Mouse (Mus musculus) fibroblast of lung, adult 2 months (primary cell): ENCODE measurements at regions not wholly inside any gene's neighbourhood (a gene's known extent, or its start where the extent isn't known, plus 50 kb on each side); places are given as distances from the start of the nearest gene placed in this dataset.

ENCODE experiments used
- DNase-seq: peaks from one replicate; pipeline ENCODE4 v3.0.0-alpha.2; 2011; ENCODE audit warnings: low read depth

DNA sequence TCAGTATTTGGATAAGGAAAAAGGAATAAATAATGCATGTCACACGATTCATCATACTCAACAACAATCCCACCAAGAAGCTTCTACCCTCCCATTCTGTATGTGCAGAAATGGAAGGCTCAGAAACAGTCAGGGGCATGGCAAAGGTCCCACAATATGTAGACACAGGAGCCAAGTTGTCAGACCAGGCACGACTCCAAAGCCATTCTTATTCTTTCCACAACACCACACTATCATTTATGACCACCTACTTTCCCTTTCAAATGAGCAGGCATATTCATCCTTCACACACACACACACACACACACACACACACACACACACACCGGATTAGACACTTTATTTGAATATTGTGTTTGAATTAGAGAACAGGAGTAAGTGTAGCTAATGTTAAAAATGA lies 232.0 kb downstream of the Rab28 start:
- DNase-seq: no peak

DNA sequence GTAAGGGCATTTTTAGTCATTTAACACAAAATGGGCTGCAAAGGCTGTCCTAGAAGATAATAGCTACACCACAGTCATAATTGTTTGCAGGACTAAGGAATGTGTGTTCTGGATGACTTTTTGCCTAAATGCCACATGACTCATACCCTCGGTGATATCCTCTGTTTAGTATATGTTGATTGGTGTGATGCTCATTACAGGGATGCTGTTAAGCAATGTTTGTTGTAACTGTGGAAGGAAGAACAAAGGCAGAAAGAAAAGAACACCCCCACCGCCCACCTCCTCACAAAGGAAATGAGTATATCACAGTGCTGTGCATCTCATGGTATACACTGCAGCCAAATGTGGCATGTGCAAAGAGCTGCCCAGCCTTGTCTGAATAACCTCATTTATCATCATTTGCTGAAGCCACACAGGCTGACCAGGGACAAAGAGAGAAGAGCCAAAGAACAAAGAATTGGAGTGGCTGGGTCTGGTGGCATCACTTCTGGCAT lies 262.4 kb downstream of the Rab28 start:
- no peak for DNase-seq

- no peak for DNase-seq
Observed at GRCm38 (mm10) chr5:41441081-41441480, 266.9 kb downstream of the Rab28 start.

- peak; percentile 71 for DNase-seq
Observed at GRCm38 (mm10) chr5:41419121-41419874, 288.7 kb downstream of the Rab28 start.

DNA sequence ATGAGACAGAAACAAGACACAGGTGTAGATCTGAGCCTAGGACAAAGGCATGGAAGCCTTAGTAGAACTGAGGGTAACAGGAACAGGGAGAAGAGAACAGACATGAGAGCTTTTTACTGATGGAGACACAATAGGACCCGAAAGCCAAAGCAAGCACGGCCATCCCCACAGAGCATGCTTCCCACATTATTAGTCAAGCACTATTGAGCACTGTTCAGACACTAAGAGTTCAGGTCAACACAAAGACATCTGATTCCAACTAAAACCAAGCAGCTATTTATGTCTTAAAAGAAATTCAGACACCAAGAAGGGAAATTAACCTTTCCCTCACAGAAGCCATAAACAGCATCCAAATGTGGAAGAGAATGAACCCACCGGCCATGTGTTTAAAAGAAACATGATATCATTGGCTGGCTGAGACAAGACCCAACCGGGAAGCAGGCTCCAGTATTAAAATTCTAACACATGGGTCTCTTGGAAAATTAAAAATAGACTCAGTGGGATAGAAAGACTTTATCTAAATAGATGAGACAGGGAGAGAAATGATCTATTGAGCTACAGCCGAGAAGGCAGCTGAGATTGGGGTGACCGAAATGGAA lies 298.8 kb downstream of the Rab28 start:
- DNase-seq: no peak

DNA sequence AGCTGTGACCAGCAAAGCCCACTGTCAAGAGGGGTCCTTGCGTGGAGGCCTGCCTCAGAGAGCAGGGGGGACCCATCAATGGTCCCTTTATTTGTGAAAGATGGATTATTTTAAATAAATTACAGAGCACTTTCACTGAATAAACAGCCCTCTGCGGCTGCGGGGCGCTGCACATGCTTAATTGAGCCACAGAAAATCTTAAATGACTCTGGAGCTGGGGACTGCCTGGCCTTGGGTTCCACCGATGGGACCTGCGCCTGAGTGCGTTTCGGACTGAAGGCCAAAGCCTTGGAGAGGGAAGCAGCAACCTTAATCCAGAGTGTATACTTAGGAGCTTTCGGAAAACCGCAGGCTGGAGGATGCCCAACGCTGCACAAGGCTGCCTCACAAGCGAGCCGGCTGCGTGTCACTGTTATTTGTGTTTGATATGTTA lies 315.1 kb downstream of the Rab28 start:
- DNase-seq: no peak

DNA sequence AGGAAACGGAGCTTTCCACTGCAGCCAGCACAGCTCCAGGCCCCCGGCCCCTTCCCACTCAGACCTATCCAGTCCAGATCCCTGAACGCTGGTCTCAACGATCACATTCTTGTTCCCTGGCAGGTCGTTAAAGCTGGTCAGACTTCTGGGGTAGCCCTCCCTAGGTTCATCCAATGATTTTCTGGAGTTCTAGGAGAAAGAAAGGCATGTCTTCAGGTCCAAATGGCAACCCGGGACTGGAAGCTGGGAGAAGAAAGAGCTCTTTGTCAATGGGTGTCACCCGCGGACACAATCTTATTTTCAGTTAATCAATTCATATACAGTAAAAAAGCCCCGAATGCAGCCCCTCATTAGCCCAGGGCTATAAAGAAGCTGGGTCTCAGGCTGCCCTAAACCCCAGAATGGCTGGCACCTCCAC lies 315.8 kb downstream of the Rab28 start:
- no peak for DNase-seq

DNA sequence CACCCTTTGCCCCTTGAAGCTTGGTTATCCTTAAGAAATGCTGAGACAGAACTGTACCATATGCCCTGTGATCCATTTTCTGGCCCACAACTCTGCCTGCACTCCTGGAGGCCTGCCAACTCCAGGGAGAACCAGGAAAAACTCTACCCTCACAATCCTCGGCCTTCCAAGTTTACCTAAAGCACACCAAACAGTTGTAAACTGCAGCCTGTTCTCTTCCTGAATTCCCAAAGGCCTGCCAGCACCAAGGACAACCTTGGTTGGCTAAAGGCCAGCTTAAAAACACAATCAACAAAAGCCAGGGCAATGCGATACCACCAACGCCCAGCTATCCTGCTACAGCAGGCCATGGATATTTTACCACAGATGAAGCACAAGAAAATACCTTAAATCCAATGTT lies 334.5 kb downstream of the Rab28 start:
- no peak for DNase-seq

DNA sequence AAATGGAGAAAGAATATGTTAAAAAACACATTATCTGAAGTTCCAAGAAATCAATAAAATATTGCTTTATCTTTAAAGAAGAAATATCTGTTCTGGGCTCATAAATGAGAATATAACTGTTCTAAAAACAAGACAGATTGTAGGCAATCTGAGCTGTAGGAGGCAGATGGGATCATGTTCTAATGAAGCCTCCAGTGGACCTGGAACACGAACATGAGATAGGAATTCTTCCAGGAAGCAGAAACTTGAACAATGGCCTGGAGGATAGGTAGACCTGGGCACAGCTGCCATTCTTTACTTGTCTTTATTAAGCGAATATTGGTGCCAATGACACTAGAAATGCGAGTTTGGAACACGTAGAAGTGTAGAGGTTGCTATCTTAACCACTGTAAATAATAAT lies 336.5 kb downstream of the Rab28 start:
- no peak for DNase-seq

- DNase-seq: no peak
Observed at GRCm38 (mm10) chr5:41370356-41370755, 337.6 kb downstream of the Rab28 start.

DNA sequence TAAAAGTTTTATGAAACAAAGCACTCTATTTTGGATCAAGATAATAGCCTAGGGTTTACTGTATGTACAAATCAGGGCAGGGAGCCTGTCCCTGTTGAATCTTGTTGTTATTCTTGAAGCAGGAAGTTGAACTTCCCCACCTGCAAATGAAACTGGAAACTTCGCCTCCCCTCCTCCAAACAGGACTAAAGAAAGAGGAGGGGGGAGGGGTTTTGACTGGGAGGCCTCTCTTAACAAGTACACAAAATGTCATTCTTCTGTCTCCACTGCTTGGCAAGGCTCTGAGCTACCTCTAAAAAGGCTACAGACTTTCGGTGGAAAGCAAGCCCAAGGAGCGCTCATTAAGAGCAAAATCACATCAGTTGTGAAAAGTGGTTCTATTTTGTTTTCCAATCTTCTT lies 338.1 kb downstream of the Rab28 start:
- DNase-seq: no peak

GRCm38 (mm10) chr5:41365883-41366282 lies 342.1 kb downstream of the Rab28 start:
- no peak for DNase-seq

GRCm38 (mm10) chr5:41348410-41348821 lies 359.5 kb downstream of the Rab28 start:
- no peak for DNase-seq

DNA sequence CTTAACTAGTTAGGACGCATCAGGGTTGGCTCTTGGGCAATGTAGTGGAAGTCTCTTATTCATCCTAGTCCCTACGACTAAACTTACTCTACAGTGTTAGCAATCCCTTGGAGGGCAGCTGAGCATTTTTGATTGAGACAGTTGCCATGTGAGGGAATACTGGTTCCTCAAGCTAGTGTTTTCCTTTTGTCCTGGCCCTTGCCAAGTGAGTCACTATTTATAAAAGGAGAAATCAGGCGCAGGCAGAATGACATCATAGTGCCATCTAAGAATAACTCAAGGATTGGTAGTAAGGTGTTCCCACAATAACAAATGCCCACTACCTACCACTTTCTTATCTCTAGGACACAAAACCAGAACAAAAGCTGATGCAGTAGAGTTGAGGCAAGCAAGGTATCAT lies 360.5 kb downstream of the Rab28 start:
- no peak for DNase-seq

GRCm38 (mm10) chr5:41340581-41340980 lies 367.4 kb downstream of the Rab28 start:
- DNase-seq: peak; percentile 27

GRCm38 (mm10) chr5:41296440-41296839 lies 411.5 kb downstream of the Rab28 start:
- no peak for DNase-seq

DNA sequence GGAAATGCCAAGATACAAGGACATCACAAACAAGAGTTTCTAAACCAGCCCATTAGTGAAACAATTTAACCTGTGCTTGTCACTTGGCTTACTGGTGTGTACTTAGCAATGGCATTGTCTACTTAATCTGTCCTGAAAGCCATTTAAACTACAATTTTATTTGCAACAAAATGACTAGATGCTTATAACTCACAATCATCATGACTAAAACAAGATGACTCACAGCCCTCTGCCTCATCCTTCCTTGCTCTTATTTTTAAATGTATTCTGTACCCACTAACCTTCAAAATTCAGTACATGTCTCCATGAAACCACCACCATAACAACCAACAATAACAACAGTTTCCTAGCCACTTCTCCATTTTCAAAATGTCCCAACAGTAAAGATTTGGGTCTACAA lies 441.2 kb downstream of the Rab28 start:
- no peak for DNase-seq

DNA sequence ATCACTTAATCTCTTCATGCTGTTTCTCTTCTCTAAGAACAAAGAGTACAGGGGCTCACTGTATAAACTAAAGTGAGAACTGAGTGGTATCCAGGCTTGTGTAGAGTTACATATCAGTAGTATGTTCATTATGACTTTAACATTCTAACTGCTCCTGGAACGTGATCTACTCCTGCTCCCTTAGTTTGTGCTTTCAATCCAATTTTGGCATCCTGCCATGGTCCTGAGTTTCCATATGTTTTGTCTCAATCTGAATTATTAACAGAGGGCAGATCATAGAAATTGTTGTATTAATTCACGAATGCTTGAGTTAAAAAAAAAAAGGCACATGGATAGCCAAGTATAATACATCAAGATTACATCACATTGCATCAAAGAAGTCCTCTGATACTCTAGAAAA lies 441.6 kb downstream of the Rab28 start:
- DNase-seq: no peak

DNA sequence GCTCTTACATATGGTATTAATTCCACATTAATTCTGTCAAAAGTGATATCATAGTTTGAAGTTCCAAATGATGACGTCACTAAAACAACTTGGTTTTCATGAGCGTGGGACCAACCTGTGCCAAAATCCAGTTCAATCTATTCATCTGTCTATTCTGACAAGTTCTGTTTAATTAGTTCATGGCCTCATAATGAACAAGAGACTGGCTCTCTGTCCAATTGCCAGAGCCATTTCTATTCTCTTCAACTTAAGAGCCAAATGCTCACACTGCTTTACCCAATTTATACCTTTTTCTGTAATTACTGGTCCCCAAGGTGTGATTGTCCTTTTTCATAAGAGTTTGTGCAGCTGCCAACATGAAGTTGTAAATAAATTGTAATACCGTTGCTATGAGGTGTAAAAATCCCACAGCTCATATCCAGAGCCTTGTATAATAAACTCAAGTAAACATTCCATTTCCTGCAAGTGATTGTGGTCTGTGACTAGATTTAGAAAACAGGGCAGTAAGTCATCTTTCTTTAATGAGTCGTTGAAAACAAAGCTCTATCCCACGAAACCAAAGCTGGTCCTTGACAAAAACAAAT lies 446.2 kb downstream of the Rab28 start:
- DNase-seq: no peak
